In genomic region chr4:89469406-89469805, GRCm38 (mm10) we compare ENCODE assay signal across 14 mouse cellular contexts.
DNase-seq lines count a peak whose midpoint lies in the region; ATAC-seq and TF ChIP-seq lines count a peak whose summit lies in the region.
"Had no signal": no experiment of that assay in that cellular context is flagged by ENCODE, and none has a peak within 500 bp of the region (broad histone marks: within the 10 kb centered on the region; RNA-seq: fewer than 3 reads in every experiment).

No protein-coding gene starts in this region.

- no peaks in the 10 kb centered on the region for H3K36me3 ChIP-seq in heart, adult 2 months (ENCODE audit: control insufficient read depth, insufficient read depth, low read length)
- H3K36me3 ChIP-seq in intestine, embryonic 14.5 days (ENCODE audit: control insufficient read depth, insufficient read depth, low read length), result no peaks in the 10 kb centered on the region
- H3K36me3 ChIP-seq in intestine, embryonic 16.5 days (ENCODE audit: control insufficient read depth, insufficient read depth, low read length), result no peaks in the 10 kb centered on the region
- H3K36me3 ChIP-seq in embryonic facial prominence, embryonic 10.5 days (replicated peaks), result no peaks in the 10 kb centered on the region
- no peaks in the 10 kb centered on the region for H3K36me3 ChIP-seq in forebrain, embryonic 15.5 days

- no peaks in the 10 kb centered on the region for H3K4me1 ChIP-seq in heart, adult 2 months (ENCODE audit: control insufficient read depth, insufficient read depth, low read length)
- peaks cover 5% of the 10 kb centered on the region for H3K4me1 ChIP-seq in intestine, embryonic 14.5 days (replicated peaks; ENCODE audit: control insufficient read depth, insufficient read depth, low read length)
- H3K4me1 ChIP-seq in intestine, embryonic 16.5 days (ENCODE audit: control insufficient read depth, insufficient read depth, low read length), result no peaks in the 10 kb centered on the region; the same call in 1 of the 2 replicates
- peaks cover 16% of the 10 kb centered on the region for H3K4me1 ChIP-seq in embryonic facial prominence, embryonic 10.5 days
- peaks cover 9% of the 10 kb centered on the region for H3K4me1 ChIP-seq in forebrain, embryonic 15.5 days

- H3K27me3 ChIP-seq in heart, adult 2 months (ENCODE audit: control insufficient read depth, insufficient read depth, low read length), result no peaks in the 10 kb centered on the region
- no peaks in the 10 kb centered on the region for H3K27me3 ChIP-seq in intestine, embryonic 14.5 days (replicated peaks; ENCODE audit: control insufficient read depth, insufficient read depth, low read length)
- no peaks in the 10 kb centered on the region for H3K27me3 ChIP-seq in intestine, embryonic 16.5 days (replicated peaks; ENCODE audit: control insufficient read depth, insufficient read depth, low read length)
- no peaks in the 10 kb centered on the region for H3K27me3 ChIP-seq in embryonic facial prominence, embryonic 10.5 days (replicated peaks; ENCODE audit: low read depth, poor library complexity, severe bottlenecking)
- no peaks in the 10 kb centered on the region for H3K27me3 ChIP-seq in forebrain, embryonic 15.5 days

- no peaks in the 10 kb centered on the region for H3K79me2 ChIP-seq in heart, adult 2 months (replicated peaks; ENCODE audit: control insufficient read depth, insufficient read depth, low read length)

- TF ChIP-seq POLR2A in heart, adult 2 months (IDR thresholded peaks at IDR 0.05; ENCODE audit: insufficient read depth, low read depth, low read length), result no peak

- no peak overlapping the region for H3K4me3 ChIP-seq in heart, adult 2 months
- no peak overlapping the region for H3K4me3 ChIP-seq in intestine, embryonic 14.5 days (ENCODE audit: low read depth, low read length)
- no peak overlapping the region for H3K4me3 ChIP-seq in intestine, embryonic 16.5 days (ENCODE audit: low read length)
- no peak overlapping the region for H3K4me3 ChIP-seq in embryonic facial prominence, embryonic 10.5 days
- no peak overlapping the region for H3K4me3 ChIP-seq in forebrain, embryonic 15.5 days
- H3K4me3 ChIP-seq: left cerebral cortex, adult 2 months had no signal

- H3K4me2 ChIP-seq in intestine, embryonic 14.5 days (ENCODE audit: low read length), result no peak overlapping the region
- H3K4me2 ChIP-seq in intestine, embryonic 16.5 days (ENCODE audit: low read depth, low read length), result no peak overlapping the region
- no peak overlapping the region for H3K4me2 ChIP-seq in forebrain, embryonic 15.5 days (replicated peaks)
- H3K4me2 ChIP-seq: lung, embryonic 14.5 days had no signal

- TF ChIP-seq CTCF in heart, adult 2 months (IDR thresholded peaks at IDR 0.05), result no peak

- peak overlapping the region; percentile 30; the same call in 1 of the 2 replicates for H3K27ac ChIP-seq in heart, adult 2 months
- no peak overlapping the region; the same call in 1 of the 2 replicates for H3K27ac ChIP-seq in intestine, embryonic 14.5 days (ENCODE audit: low read depth)
- H3K27ac ChIP-seq in intestine, embryonic 16.5 days (ENCODE audit: low read length), result no peak overlapping the region
- 0 out of 2 replicates have a peak overlapping the region, but pooled peaks have one; percentile 10 for H3K27ac ChIP-seq in embryonic facial prominence, embryonic 10.5 days (replicated peaks)
- no peak overlapping the region for H3K27ac ChIP-seq in forebrain, embryonic 15.5 days (replicated peaks)
- H3K27ac ChIP-seq: left cerebral cortex, adult 2 months had no signal

- 57% methylated on average over 3 of the region's 3 CpGs for WGBS in heart, adult 2 months
- WGBS in intestine, embryonic 14.5 days, result 64% methylated on average over 3 of the region's 3 CpGs
- WGBS in intestine, embryonic 16.5 days, result 75% methylated on average over 3 of the region's 3 CpGs
- WGBS in embryonic facial prominence, embryonic 10.5 days, result 54% methylated on average over 3 of the region's 3 CpGs
- 39% methylated on average over 3 of the region's 3 CpGs for WGBS in forebrain, embryonic 15.5 days

- H3K9me3 ChIP-seq in intestine, embryonic 14.5 days (ENCODE audit: control insufficient read depth, low read length), result no peaks in the 10 kb centered on the region
- H3K9me3 ChIP-seq in intestine, embryonic 16.5 days (ENCODE audit: control insufficient read depth, low read length), result no peaks in the 10 kb centered on the region
- no peaks in the 10 kb centered on the region for H3K9me3 ChIP-seq in embryonic facial prominence, embryonic 10.5 days
- H3K9me3 ChIP-seq in forebrain, embryonic 15.5 days, result no peaks in the 10 kb centered on the region

- DNase-seq in heart, adult 2 months, result no peak
- no peak for DNase-seq in heart, adult 11 months
- peak; percentile 41 for DNase-seq in intestine, embryonic 14.5 days (ENCODE audit: low spot score)
- DNase-seq in embryonic facial prominence, embryonic 10.5 days (ENCODE audit: low spot score), result no peak
- DNase-seq in frontal cortex, postnatal 25 days (ENCODE audit: low spot score in 2 of 2), result no peak
- DNase-seq in Muller cell, postnatal 12 days (ENCODE audit: inconsistent ontology term), result no peak
- DNase-seq: B cell, adult 2 months; cerebellum, adult 9-11 months; right cerebral cortex, adult 18-20 months had no signal

- ATAC-seq in intestine, embryonic 14.5 days (replicated peaks; ENCODE audit: low FRiP score, low TSS enrichment, low read depth), result no peak
- ATAC-seq in intestine, embryonic 16.5 days, result no peak
- ATAC-seq in forebrain, embryonic 15.5 days (replicated peaks), result 0 out of 2 replicates have a peak, but pooled peaks have one; percentile 35
- ATAC-seq: inflammation-experienced regulatory T-cells, adult 6 months had no signal

- H3K9ac ChIP-seq in heart, adult 2 months (ENCODE audit: low read depth, low read length), result no peak overlapping the region
- H3K9ac ChIP-seq in intestine, embryonic 14.5 days (ENCODE audit: low read length), result no peak overlapping the region
- no peak overlapping the region for H3K9ac ChIP-seq in intestine, embryonic 16.5 days (ENCODE audit: low read depth, low read length)
- H3K9ac ChIP-seq in forebrain, embryonic 15.5 days (replicated peaks), result no peak overlapping the region
- H3K9ac ChIP-seq: lung, embryonic 14.5 days had no signal

- intact Hi-C loops in heart, adult 2 months (cut with DNase I), result no loop called here

- TF ChIP-seq EP300 in heart, adult 2 months (IDR thresholded peaks at IDR 0.05; ENCODE audit: insufficient read depth, low read depth, low read length), result no peak

Comparison
In these comparisons a context has a peak if more than half of its experiments do, and no peak if none do; other contexts are left out.
1. H3K27ac ChIP-seq: peak in heart, adult 2 months (single experiment) and embryonic facial prominence, embryonic 10.5 days (single experiment); none in intestine, embryonic 14.5 days (single experiment), intestine, embryonic 16.5 days (single experiment) and forebrain, embryonic 15.5 days (single experiment).